Mouse (Mus musculus) layer of hippocampus, adult 9-11 months (tissue): ENCODE results near the gene Sync.

Experiments used
- DNase-seq: peaks from one replicate; pipeline ENCODE4 v3.0.0; 2022

Sync gene

DNA sequence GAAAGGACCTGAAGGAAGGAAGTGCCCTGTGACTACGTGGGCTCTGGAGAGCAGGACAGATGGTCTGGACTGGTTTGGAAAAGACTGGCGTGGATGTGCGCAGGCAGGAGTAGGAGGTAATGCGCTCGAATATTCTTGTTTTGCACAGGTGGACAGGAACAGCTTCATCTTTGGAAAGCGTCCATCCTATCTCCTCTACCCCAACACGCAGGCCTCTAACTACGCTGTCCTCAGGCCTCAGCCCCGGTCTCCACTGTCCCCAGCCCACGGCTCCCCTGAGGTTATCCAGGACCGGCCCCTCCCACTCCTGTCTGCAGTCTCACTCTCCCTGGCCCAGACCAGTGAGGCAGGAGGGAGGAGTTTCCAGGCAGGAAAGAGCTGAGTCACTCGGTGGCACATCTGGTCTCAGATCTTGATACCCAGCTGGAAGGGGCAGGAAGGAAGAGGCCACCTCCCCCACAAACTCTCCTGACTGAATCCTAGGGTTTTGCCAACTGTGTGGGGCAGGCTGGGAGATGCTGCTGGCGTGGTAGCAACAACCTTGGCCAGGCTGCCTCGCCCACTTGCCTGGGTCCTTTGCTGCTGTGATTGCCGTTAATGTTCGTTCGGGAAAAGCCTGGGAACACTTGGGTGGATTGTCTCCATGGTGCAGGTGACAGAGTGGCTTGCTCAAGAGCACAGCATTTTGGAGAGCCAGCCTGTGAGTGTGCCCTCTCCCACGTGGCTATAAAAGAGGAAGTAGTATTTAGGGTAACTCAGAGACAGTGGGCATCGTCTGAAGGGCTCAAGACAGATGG is 24.0 kb upstream of the Sync start:
- DNase-seq = peak; percentile 47

DNA sequence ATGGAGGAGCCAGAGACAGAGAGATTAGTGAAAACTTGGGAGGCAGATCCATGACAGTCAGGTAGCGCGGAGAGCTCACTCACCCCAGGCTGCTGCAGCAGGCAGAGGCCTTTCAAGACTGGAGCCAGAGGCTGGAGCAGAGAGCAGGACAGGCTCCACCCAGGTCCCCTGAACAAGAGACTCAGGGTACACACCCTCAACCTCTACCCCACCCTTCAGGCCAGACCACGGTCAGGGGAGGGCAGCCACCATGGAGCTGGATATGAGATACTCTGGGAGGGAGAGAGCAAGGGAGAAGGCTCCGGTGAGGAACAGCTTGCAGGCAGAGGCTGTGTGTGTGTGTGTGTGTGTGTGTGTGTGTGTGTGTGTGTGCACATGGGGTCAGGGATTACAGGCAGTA is 21.2 kb upstream of the Sync start:
- DNase-seq = no peak

DNA sequence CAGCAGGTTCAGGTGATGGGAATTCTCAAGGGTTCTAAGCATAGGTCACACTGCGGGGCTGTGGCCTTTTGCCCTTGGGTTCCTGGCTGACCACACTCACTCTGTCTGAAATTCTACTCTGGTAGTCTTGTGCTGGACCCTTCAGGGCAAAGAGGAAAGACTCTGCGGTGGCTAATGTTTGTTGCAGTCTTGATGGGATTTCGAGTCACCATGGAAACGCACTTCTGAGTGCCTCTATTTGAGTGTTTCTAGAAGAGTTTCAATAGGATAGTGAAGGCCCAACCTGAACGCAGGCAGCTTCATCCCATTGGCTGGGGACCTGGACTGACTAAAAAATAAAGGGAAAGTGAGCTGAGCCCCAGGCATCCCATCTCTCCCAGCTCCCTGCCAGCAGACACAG is 20.6 kb upstream of the Sync start:
- no peak for DNase-seq

DNA sequence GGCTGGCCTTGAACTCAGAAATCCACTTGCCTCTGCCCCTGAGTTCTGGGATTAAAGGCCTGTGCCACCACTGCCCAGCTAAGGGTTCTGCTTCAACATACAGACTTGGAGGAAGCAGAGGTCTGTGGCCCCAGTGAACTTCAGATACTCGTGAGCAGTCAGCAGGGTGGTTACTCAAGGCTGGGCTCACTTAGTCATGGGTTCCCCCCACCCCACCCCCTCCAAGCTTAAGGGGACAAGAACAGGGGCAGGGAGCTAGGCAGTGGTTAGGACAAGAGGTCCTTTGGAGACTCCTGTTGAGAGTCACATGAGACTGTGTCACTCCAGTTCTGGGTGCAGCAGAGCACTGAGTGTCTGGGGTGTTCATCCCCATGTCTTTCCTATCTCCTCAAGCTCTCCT is 18.7 kb upstream of the Sync start:
- DNase-seq = no peak

DNA sequence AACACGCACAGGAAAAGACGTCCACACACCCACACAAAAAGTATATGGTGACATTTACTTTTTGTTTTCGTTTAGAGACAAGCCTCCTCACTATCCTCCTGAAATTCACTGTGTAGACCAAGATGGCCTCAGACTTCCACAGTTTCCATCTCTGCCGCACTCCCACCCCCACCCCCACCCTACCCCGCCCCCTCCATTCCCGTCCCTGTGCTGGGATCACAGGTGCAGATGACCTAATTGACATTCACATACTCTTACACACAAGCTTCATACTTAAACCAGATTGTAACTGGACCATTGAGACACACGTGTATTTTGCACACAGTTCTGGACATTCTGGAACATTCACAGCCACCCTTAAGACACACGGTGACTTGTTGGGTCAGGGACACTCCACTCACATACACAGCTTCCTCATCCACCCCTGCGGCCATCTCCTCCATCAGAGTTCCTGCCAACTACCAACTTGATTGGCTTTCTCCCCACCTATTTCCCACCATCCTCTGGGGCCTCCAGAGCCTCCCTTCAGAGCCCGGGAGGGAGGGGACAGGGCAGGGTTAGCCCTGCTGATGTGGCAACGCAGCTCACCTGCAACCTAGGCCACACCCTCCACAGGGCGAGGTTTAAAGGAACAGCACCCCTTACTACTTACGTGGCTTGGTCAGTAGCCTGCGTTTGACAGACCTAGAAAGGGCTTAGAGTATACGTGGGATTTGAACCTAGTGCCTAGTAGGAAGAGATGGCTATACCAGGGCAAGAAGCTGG is 15.2 kb upstream of the Sync start:
- DNase-seq = no peak

DNA sequence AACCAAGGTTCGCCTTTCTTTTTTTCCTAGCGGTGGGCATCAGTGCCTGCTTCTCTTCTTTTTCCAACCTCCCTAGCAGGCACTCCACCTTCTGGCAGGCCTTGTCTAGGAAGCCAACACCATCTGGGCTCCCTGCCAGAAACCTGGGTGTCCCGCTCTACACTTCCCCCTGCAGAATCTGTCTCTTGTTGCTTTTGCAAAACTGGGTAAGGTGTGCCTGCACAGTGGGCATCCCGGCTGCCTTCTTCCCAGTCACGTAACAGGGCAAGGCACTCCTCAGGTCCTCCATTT is 14.7 kb upstream of the Sync start:
- DNase-seq = peak; percentile 40

DNA sequence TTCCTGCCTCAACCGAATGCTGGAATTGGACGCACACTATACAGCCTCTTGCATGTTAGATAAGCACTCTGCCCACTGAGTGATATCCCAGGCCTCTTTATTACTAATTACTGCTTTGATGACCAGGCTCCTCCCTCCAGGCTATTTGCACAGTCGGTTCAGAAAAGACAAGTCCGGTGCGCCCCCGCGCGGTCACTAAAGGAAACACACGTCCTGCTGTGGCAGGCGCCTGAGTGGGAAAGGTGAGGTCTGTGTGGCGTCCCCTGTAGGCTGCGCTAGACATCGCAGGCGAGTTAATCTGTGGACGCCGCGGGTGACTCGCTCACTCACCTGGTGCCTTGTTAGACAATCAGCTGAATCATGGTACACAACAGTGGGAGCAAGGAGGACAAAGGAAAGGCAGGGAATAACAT is 11.0 kb upstream of the Sync start:
- DNase-seq = peak; percentile 95

DNA sequence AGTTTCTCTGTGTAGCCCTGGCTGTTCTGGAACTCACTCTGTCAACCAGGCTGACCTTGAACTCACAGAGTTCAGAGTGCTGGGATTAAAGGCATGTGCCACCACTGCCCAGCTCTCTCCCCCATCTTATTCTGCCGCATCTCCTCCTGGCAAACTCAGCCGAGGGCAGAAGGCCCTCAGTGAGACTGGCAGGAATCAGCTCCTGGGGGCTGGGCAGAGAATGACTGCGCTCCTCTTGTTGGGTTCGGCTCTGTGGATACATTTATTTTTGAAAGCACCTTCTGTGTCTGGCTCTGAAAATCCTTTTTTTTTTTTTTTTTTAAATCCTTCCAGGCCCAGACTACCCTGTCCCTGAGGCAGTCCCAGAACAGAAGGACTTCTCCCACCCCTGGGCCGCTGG is 4.6 kb upstream of the Sync start:
- no peak for DNase-seq

DNA sequence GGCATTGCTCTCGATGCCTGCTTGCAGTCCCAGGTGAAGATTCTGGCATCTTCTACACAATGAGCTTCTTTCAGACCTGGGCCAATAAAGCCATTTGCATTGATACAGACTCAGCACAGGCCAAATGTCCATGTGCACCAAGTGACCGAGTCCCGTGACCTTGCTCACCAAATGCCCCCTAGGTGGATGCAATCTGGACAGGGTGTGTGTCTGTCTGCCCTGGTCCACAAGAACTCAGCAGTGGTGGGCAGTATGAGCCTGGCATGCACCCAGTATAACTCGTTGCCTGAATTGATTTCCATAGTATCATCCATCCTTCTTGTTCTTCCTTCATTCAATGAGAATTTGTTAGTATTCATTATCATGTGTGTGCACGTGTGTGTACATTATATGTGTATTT is 4.2 kb upstream of the Sync start:
- no peak for DNase-seq

DNA sequence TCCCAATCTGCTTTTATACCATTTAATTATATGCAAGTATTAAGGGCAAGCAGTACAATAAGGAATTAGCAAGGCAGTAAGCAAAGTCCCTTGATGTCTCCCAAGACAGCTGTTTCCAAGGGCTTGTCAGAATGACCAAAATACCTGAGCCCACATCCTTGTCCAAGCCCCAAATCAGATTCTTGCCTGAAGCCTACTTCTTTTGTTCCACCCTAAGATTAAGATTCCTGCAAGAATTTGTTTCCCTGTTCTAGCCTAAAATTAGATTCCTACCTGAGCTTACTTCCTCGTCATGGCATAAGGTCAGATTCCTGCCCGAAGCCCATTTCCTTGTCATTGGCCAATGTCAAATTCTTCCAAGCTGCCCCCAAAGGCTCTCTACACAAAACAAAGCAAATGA is 2.7 kb upstream of the Sync start:
- DNase-seq = no peak

DNA sequence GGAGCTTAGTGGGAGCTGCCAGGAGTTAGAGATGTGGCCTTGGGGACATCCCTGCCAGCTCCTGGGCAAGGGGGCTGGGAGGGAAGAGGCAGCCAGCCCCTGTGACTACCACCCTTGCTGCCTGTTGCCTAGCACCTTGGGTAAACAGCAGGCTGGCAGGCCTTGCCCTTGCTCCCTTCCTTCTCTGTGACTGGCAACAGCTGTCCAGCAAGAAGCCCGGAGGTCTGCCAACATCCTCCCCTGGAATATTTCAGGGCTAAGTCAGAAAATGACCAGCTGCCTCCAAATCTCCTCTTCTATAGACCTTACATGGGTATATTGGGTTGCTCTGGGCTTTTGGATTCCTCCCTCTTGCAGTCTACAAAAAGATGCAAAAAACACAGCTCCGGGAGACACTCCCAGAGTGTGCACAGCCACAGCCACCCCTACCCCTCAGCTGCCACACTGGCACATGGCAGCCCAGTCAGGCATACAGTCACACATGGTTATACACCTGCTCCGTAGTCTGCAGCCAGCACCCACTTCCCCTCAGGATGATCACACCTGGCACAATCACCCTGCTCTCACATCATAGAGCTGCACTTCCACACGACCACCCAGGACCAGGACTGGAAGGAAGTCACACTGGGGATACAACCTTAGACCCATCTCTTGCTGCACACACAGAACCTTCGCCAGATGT is 1.3 kb upstream of the Sync start:
- DNase-seq = no peak

DNA sequence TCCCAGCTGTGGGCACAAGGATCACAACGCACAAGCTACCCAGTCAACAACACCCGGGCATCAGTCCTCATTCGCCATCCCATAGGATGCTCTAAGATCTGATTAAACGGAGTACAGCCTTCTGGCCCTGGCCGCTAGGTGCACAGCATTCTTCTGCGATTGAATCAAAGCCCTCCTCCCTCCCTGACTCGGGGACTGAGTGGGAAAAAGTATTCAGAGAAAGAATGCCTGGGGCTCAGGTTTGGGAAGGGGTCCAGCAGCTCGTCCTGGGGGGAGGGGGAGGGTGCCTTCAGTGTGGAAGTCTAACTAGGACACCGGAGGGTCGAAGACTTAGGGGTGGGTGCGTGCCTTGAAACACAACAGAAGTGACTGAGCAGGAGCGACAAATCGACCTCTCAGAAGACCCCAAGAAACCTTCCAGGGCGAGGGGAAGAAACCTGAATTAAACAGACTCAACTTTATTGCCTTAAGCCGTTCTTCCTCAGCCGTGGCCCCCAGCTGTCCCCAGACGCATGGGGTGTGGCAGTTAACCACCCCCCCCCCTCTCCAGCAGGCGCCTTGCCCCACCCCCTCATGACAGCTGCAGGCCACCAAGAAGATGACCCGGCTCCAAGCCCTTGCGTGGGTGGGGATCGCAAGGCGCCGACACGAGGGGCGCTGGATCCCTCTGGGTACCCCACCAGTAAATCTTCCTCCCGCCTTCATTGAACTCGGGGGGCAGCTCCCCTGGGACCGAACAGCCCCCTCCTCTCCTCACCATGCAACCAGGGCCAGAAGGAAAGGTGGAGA is 540 bp upstream of the Sync start:
- DNase-seq = no peak

DNA sequence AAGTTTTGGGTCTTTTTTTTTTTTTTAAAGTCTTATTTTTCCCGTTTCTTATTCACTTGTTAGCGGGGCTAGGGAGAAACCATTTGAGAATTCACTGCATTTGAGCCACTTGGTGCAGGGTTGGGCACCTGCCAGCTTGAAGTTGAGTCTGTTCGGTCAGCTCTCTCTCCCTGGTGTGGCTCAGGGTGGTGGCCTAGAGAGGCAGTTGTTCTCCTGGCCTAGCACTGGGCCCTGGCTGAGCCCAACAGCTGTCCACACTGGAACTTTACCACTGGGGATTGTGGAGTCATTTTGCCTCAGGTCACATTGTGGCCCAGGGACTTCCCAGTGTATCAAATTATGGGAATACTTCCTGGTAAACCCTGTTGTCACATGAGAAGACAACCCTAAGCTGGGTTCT is 650 bp downstream of the Sync start:
- DNase-seq = no peak

DNA sequence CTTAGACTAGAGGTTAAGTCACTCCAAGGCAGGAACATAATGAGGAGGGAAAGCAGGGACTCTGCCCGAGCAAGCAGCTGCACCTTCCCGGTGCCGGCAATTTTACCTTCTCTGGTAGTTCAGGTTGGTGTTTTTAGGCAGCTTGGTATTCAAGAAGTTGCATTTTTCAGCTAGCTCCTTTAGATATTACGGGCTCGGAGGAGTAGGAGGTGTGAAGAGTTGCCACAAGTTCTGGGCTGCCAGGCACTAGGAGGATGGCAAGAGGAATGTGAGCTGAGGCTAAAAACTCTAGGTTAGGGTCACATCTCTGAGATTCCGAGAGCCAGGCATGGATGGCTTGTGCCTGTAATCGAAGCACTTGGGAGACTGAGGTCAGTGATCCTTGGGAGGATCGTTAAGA is 2.3 kb downstream of the Sync start:
- no peak for DNase-seq

DNA sequence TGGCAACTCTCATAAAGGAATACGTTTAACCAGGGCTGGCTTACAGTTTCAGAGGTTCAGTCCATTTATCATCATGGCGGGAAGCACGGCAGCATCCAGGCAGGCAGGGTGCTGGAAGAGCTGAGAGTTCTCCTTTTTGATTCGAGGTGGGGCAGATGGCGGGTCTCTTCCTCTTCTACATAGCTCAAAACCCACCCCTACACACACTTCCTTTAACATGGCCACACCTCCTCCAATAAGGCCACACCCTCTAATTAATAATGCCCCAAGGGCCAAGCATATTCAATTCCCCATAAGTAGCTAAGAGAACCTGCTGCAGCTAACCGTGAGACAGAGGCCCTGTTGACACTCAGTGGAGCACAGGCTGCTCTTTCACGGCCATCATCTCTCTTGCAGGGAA is 5.4 kb downstream of the Sync start:
- DNase-seq = no peak

DNA sequence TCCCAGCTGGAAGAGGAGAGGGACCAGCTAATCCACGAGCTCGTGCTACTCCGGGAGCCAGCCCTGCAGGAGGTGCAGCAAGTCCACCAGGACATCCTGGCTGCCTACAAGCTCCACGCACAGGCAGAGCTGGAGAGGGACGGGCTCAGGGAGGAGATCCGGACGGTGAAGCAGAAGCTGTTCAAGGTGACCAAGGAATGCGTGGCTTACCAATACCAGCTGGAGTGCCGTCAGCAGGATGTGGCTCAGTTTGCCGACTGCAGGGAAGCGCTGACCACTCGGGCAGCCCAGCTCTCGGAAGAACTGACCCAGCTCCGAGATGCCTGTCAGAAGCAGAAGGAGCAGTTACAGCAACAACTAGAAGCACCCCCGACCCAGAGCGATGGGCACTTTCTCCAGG is 6.3 kb downstream of the Sync start:
- no peak for DNase-seq

DNA sequence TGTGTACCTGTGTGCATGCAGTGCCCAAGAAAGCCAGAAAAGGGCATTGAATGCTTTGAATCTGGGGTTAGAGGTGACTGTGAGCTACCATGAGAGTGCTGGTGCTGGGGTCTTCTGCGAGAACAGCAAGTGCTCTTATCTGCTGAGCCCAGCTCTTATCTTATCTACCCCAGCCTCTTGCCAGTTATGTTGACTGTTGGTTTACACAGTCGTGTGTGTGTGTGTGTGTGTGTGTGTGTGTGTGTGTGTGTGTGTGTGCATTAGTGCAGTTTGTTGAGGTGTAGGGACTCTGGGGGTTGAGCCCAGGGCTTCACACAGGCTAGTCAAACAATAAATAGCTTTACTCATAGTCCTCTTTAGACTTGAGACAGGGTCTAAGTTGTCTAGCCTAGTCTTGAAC is 7.8 kb downstream of the Sync start:
- DNase-seq = no peak

DNA sequence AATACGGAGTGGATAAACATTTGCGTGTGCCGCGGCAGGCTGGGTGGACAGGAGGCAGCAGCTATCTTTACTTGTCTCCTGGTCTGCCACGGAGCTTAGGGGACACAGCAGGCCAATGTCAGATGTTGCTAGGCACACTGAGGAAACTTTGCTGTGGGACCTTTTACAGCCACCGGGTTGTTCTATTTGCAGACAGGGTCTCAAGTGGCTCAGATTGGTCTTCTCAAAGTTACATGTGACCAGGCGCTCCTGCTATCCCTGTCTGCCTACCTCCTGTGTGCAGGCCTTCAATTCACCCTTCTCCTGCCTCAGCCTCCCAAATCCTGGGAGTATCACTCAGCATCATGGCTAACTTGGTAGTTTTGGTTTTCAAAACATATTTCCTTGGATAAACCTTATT is 8.6 kb downstream of the Sync start:
- DNase-seq = no peak

DNA sequence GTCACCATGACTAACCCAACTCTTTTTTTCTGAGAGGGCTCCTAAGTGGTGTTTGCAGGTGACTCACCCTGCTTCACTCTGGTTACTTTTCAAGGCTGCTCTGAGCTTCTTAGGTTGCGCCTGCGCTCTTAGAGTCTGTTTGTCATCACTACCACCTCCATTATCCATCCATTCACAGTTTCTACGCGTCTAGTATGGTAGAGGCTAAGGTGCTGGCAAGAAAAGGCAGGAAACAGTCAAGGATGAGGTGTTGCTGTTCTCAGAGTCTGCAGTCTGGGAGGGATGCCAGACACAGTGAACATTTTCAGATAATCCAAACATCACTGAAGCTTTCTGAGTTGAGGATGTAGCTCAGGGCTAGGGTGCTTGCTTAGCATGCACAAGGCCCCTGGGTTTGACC is 10.3 kb downstream of the Sync start:
- no peak for DNase-seq

DNA sequence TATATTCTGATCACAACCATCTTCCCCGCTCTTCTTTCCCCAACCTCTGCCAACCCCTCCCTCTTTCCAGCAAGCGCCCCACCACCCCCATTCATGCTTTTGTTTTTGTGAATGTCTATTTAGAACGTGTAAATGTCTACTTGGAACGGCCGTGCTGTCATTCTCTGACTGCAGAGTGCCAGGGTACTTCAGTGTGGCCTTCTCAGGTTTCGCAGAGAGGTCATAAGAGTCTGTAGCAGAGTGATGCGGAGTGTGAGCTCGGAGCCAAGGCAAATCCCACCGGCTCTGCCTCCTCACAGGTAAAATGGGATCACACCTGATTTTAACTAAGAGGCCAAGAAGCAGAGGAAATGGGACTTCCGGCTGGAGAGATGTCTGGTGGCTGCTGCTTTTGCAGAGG is 11.7 kb downstream of the Sync start:
- no peak for DNase-seq

DNA sequence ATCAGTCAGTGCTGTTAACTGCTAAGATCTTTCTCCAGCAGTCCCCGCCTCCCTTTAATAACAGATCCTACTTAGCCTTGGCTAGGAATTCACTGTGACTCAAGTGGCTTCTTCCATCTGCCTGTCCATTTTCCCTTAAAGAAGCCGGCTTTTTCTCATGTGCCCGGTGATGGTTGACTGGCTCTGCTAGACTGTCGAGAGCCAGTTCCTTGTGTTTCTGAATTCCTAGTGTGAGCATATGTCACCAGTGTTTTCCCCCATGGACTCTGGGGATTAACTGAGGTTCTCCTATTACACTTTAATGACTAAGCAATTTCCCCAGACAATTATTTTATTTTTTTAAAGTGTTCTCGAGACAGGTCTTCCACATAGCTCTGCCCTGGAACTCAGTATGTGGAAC is 16.0 kb downstream of the Sync start:
- DNase-seq = no peak

DNA sequence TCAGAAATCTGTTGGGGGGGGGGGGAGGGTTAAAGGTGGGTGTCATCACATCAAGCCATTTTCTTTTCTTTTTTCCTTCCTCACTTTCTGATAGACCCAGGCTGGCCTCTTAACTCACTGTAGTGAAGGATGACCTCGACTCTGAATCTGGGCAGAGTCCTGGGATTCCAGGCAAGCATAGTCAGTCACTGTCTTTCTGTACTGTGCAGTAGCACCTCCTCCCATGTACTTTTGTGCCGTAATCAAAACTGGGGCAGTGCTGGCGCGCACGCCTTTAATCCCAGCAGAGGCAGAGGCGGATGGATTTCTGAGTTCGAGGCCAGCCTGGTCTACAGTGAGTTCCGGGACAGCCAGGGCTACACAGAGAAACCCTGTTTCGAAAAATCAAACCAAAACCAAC is 16.4 kb downstream of the Sync start:
- DNase-seq = no peak

DNA sequence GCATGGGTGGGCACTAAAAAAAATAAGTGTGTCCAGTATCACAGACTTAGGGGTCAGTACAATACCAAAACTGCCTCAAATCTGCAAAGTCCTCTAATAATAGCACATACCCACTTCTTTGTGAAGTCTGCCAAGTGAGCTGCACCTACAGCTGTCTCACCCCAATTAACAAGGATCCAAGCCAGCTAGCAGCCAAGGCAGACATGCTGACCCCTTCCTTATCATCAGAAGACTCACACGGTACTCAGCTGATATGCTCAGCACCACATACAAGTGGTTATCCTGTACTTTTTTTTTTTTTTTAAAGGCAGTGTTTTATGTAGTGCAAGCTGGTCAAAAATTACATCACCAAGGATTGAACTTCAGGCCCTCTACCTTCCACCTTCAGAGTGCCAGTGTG is 16.9 kb downstream of the Sync start:
- DNase-seq = no peak

DNA sequence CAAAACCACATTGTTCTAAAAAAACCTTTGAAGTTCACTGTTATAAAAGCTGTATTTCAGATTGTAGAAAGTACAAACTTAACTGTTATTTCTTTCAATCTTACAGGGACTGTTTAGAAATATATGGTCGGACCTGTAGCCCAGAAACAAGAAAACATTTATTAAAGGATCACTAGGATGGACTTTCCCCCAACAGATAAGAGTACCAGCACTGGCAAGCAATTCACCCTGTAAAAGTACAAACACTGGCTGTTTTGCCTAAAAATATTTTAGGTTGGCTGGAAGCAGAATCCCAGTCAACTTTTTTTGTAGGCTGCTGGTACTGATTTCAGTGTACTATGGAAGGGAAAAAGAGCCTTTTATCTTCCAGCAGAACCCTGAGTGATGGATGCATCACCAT is 20.5 kb downstream of the Sync start:
- no peak for DNase-seq
